Mouse (Mus musculus) cerebellum, adult 2 months (tissue): ENCODE measurements around the gene Wnt5a. TPM values are rescaled to one million over a fixed set of nuclear protein-coding genes. Genes with fewer than 3 reads are reported as not detected.

ENCODE experiments used
- DNase-seq, 2 experiments: peaks; one replicate each; pipeline ENCODE4 v3.0.0; 2021
- H3K27ac ChIP-seq: fragments of 200-500 bp; 2 replicates; pipeline ENCODE4 v1.5.1; 2012; ENCODE audit warnings: low read length, control low read depth, inconsistent platforms; ENCODE audit not compliant: insufficient read depth
- H3K27me3 ChIP-seq: fragments of 200-500 bp; 2 replicates; pipeline ENCODE4 v1.6.1; 2012; ENCODE audit warnings: inconsistent platforms, mild to moderate bottlenecking, low read length, moderate library complexity; ENCODE audit not compliant: control insufficient read depth, insufficient read depth
- H3K4me1 ChIP-seq: fragments of 200-500 bp; 2 replicates; pipeline ENCODE4 v1.6.1; 2011; ENCODE audit warnings: low read length; ENCODE audit not compliant: control insufficient read depth, insufficient read depth
- H3K4me3 ChIP-seq: fragments of 200-500 bp; replicated peaks from 2 replicates; pipeline ENCODE3; 2011; ENCODE audit warnings: mild to moderate bottlenecking, low read depth, low read length, control low read depth; ENCODE audit not compliant: insufficient read depth
- CTCF ChIP-seq: fragments of 200-500 bp; IDR thresholded peaks from 2 replicates; pipeline ENCODE4 v1.5.1; 2011; ENCODE audit warnings: low read depth, mild to moderate bottlenecking, control low read depth, low read length, moderate library complexity, borderline replicate concordance; ENCODE audit not compliant: insufficient read depth
- POLR2A ChIP-seq: fragments of 200-500 bp; IDR thresholded peaks from 2 replicates; pipeline ENCODE4 v1.6.1; 2011; ENCODE audit warnings: low read length, control low read depth, borderline replicate concordance; ENCODE audit not compliant: insufficient read depth
- WGBS: fragments of 180-500 bp; shearing (Covaris S2); methylation state at CpG from one replicate; pipeline ENCODE4 v1.1.7; 2018; 5-methylcytosine and 5-hydroxymethylcytosine counted together
- polyA plus RNA-seq: library from polyadenylated mRNA; depleted of rRNA; stranded (reverse); fragments of >200 nt; gene quantifications from 2 replicates; pipeline ENCODE4 v1.2.3, GENCODE M21; 2012

Gene Wnt5a
- polyA plus RNA-seq, 1 experiment: 4.5 TPM

DNA sequence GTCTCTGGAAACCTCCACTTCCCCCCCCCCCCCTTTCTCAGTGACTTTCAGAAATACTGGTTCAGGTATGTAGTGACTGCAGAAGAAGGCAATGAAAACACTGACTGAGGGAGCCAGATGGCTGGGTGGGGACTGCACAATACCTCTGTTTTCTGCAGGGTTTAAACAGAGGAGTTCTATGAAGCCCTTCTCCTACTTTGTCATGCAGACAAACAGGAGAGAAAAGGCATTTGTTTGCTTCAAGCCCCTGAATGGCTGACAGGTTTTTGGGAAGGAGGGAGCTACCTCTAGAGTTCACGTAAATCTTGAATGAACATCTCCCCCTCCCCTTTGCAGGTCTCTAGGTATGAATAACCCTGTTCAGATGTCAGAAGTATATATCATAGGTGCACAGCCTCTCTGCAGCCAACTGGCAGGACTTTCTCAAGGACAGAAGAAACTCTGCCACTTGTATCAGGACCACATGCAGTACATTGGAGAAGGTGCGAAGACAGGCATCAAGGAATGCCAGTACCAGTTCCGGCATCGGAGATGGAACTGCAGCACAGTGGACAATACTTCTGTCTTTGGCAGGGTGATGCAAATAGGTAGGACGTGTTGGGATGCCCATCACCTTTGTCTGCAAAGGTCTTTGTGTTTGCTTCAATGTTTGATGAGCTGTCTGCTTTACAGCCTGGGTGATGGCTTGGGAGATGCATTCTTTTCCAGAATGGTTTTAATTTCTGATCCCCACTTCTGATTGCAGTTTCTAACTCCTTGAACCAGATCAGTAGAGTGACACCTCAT lies 8.4 kb downstream of the Wnt5a start:
- DNase-seq: no peak
- Histone ChIP-seq H3K27me3 (peaks cover 3% of the 10 kb centered on the region; the same call in 1 of the 2 replicates), H3K4me3 (no peak overlapping the region), H3K27ac (no peak overlapping the region), H3K4me1 (peaks cover 3% of the 10 kb centered on the region; the same call in 1 of the 2 replicates)
- WGBS: 95% methylated on average over 5 of the region's 5 CpGs
- no peak for TF ChIP-seq CTCF
- no peak for TF ChIP-seq POLR2A

DNA sequence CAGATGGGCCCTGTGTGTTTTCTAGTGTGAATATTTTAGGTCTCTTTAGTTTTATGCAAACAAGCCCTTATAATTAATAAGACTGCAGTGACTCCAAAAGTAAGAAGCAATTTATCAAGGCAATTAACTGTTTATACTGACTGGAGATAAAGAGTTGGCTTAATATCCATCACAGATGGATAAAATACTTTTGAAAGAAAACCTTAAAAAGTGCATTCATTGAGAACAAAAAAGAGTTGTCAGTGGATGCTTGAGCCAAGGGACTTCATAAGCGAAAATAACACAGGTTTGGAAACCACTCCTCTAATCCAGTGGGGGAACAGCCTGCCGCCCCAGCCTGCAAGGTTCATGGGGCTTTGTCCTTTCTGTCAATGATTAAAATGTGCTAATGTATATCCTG lies 9.6 kb downstream of the Wnt5a start:
- no peak for DNase-seq
- H3K4me3 ChIP-seq: no peak overlapping the region
- H3K27me3 ChIP-seq: peaks cover 3% of the 10 kb centered on the region; the same call in 1 of the 2 replicates
- H3K4me1 ChIP-seq: peaks cover 3% of the 10 kb centered on the region; the same call in 1 of the 2 replicates
- TF ChIP-seq POLR2A (no peak), CTCF (no peak)
- 74% methylated on average over 2 of the region's 2 CpGs for WGBS
- H3K27ac ChIP-seq: no peak overlapping the region

DNA sequence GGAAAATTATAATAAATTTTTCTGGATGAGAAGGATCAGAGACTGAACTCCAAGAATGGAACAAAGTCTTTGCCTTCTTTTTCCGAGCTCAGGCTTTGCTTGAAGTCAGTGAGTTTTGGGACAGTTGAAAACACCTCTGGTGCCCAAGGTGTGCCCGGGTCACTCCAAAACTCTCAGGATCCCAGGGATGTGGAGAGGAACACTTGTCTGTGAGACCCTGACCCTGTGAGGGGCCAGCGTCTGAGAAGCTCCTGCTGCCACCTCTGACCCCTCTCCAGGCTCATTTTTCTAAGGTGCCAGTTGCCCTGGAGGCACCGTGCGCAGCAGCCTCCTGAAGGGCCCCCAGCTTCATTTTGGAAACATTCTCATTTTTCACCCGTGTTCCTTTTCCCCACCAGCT lies 10.8 kb downstream of the Wnt5a start:
- no peak for DNase-seq

DNA sequence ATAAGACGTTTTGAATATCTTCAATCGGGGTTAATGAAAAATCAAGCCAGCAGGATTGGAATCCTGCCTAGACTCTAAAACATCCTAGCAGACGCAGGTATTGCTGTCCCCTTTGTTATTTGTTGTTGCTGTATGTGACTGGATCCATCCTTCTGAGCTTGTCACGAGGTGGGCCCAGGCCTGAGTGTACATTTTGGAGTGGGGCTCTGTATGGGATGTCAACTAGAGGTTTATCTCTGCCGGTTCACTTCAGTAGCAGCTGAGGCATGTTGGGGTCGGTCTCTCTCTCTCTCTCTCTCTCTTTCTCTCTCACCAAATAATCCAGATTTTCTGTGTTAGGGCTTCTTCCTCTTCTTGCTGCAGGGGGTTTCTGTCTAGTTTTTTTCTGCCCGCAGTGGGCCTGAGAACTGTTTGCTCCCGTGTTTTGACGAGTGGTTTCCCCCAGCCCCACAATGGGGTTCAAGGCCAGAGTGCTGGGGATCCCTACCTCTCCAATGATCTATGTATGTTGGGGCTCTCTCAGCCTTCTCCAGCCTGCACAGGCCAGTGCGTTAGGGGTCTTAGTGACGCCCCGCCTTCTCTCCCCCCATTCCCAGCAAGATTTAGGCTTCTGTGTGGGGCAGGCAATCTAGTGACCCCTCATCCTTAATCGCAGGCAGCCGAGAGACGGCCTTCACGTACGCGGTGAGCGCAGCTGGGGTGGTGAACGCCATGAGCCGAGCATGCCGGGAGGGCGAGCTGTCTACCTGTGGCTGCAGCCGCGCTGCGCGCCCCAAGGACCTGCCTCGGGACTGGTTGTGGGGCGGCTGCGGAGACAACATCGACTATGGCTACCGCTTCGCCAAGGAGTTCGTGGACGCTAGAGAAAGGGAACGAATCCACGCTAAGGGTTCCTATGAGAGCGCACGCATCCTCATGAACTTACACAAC lies 13.3 kb downstream of the Wnt5a start:
- DNase-seq: no peak
- Histone ChIP-seq H3K4me3 (no peak overlapping the region), H3K27ac (no peak overlapping the region), H3K4me1 (no peaks in the 10 kb centered on the region), H3K27me3 (no peaks in the 10 kb centered on the region)
- 79% methylated on average over 39 of the region's 39 CpGs for WGBS
- TF ChIP-seq CTCF (no peak), POLR2A (no peak)

More for the DNA sequence above, 10.8 kb downstream of the Wnt5a start:
- Histone ChIP-seq H3K27me3 (no peaks in the 10 kb centered on the region; the same call in 1 of the 2 replicates), H3K27ac (no peak overlapping the region), H3K4me1 (peaks cover 3% of the 10 kb centered on the region; the same call in 1 of the 2 replicates), H3K4me3 (no peak overlapping the region)
- 81% methylated on average over 6 of the region's 6 CpGs for WGBS
- TF ChIP-seq POLR2A (no peak), CTCF (no peak)

DNA sequence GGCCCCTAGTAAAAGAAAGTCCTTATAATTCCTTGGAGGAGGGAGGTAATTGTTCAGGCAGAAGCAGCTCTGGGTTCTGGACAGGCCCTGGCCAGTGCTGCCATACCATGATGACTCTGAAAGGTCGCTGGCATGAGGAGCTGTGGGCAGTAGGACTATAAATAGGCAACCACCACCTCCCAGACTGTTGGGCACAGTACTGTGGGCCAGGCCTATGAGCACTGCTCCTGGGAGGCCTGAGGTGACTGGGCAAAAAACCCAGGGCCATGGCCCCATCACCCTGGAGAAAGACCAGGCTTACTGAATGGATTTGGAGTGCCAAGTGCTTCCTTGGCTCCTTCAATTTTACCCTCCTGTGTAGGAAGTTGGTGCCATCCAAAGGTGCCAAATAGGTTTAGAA lies 16.6 kb downstream of the Wnt5a start:
- Histone ChIP-seq H3K27ac (no peak overlapping the region), H3K4me3 (no peak overlapping the region), H3K27me3 (no peaks in the 10 kb centered on the region), H3K4me1 (no peaks in the 10 kb centered on the region)
- TF ChIP-seq CTCF: no peak
- TF ChIP-seq POLR2A: no peak
- 56% methylated on average over 1 of the region's 1 CpGs for WGBS
- no peak for DNase-seq

- TF ChIP-seq CTCF (no peak), POLR2A (no peak)
- Histone ChIP-seq H3K27ac (no peak overlapping the region), H3K4me3 (no peak overlapping the region)
Measured at GRCm38 (mm10) chr14:28522611-28523010, 18.1 kb downstream of the Wnt5a start.

GRCm38 (mm10) chr14:28525566-28525965 lies 21.0 kb downstream of the Wnt5a start:
- WGBS: 71% methylated on average over 1 of the region's 1 CpGs
- Histone ChIP-seq H3K27me3 (no peaks in the 10 kb centered on the region), H3K4me1 (no peaks in the 10 kb centered on the region), H3K27ac (no peak overlapping the region), H3K4me3 (no peak overlapping the region)
- no peak for DNase-seq
- TF ChIP-seq POLR2A (no peak), CTCF (no peak)

More at GRCm38 (mm10) chr14:28522611-28523010, 18.1 kb downstream of the Wnt5a start:
- 84% methylated on average over 21 of the region's 21 CpGs for WGBS
- DNase-seq: no peak
- Histone ChIP-seq H3K4me1 (no peaks in the 10 kb centered on the region), H3K27me3 (no peaks in the 10 kb centered on the region)
